Mouse (Mus musculus) liver, embryonic 13.5 days (tissue): ENCODE data around the gene Thap2. TPM values are rescaled to one million over a fixed set of nuclear protein-coding genes. Genes with fewer than 3 reads are reported as not detected.

Experiments used
- ATAC-seq: fragments of 200-750 bp; cut with Nextera tagmentation; 2 replicates; pipeline ENCODE4 v1.8.0; 2017; ENCODE audit warnings: low read depth, mild to moderate bottlenecking, moderate number of reproducible peaks, moderate library complexity
- DNase-seq: peaks from one replicate; pipeline ENCODE4 v3.0.0; 2022
- H3K27ac ChIP-seq: fragments of 300-500 bp; sonication (generic); 2 replicates; pipeline ENCODE4 v1.5.1; 2015; ENCODE audit warnings: moderate library complexity, mild to moderate bottlenecking, inconsistent platforms
- H3K27me3 ChIP-seq: fragments of 300-500 bp; sonication (generic); 2 replicates; pipeline ENCODE4 v1.6.1; 2015; ENCODE audit warnings: mild to moderate bottlenecking, inconsistent platforms
- H3K36me3 ChIP-seq: fragments of 300-500 bp; sonication (generic); 2 replicates; pipeline ENCODE4 v1.6.1; 2015; ENCODE audit warnings: mild to moderate bottlenecking, inconsistent platforms
- H3K4me1 ChIP-seq: fragments of 300-500 bp; sonication (generic); replicated peaks from 2 replicates; pipeline ENCODE4 v1.6.1; 2015; ENCODE audit warnings: inconsistent platforms
- H3K4me2 ChIP-seq: fragments of 300-500 bp; sonication (generic); 2 replicates; pipeline ENCODE4 v1.6.1; 2015; ENCODE audit warnings: inconsistent platforms, mild to moderate bottlenecking, moderate library complexity
- H3K4me3 ChIP-seq: fragments of 300-500 bp; sonication (generic); replicated peaks from 2 replicates; pipeline ENCODE4 v1.5.1; 2015; ENCODE audit warnings: mild to moderate bottlenecking, inconsistent platforms
- H3K9ac ChIP-seq: fragments of 300-500 bp; sonication (generic); 2 replicates; pipeline ENCODE4 v1.6.1; 2015; ENCODE audit warnings: mild to moderate bottlenecking, inconsistent platforms
- H3K9me3 ChIP-seq: fragments of 300-500 bp; sonication (generic); replicated peaks from 2 replicates; pipeline ENCODE4 v1.6.1; 2016; ENCODE audit warnings: inconsistent platforms
- WGBS: fragments of 180-500 bp; shearing (Covaris S2); methylation state at CpG from one replicate; pipeline ENCODE4 v1.1.7; 2015; ENCODE audit not compliant: insufficient replicate concordance; 5-methylcytosine and 5-hydroxymethylcytosine counted together
- polyA plus RNA-seq: library from polyadenylated mRNA; unstranded; fragments of >200 nt; fragmentation: Nextera tagmentation; extraction: Ambion mirVana; gene quantifications from 2 replicates; pipeline ENCODE4 v1.2.1, GENCODE M21; 2015

The Thap2 gene
- polyA plus RNA-seq, 1 experiment from 2014 or later, result 7.0 TPM

GRCm38 (mm10) chr10:115332420-115332952 lies 51.8 kb downstream of the Thap2 start:
- Histone ChIP-seq H3K9me3 (no peaks in the 10 kb centered on the region), H3K4me2 (no peak overlapping the region), H3K27ac (no peak overlapping the region), H3K36me3 (no peaks in the 10 kb centered on the region), H3K4me3 (no peak overlapping the region), H3K9ac (no peak overlapping the region), H3K27me3 (no peaks in the 10 kb centered on the region), H3K4me1 (no peaks in the 10 kb centered on the region)
- DNase-seq, result no peak
- WGBS, result 67% methylated on average over 8 of the region's 8 CpGs
- ATAC-seq, result no peak

- no peak for ATAC-seq
- WGBS, result 62% methylated on average over 3 of the region's 3 CpGs
- no peak for DNase-seq
Observed at GRCm38 (mm10) chr10:115329010-115329530, 55.2 kb downstream of the Thap2 start.

GRCm38 (mm10) chr10:115328514-115328913 lies 55.7 kb downstream of the Thap2 start:
- no peak for ATAC-seq
- WGBS, result 46% methylated on average over 6 of the region's 6 CpGs

More at GRCm38 (mm10) chr10:115329010-115329530, 55.2 kb downstream of the Thap2 start:
- Histone ChIP-seq H3K4me1 (no peaks in the 10 kb centered on the region), H3K27me3 (no peaks in the 10 kb centered on the region), H3K9ac (no peak overlapping the region), H3K4me3 (no peak overlapping the region), H3K9me3 (no peaks in the 10 kb centered on the region), H3K4me2 (no peak overlapping the region), H3K36me3 (no peaks in the 10 kb centered on the region), H3K27ac (no peak overlapping the region)

GRCm38 (mm10) chr10:115323295-115323694 lies 60.9 kb downstream of the Thap2 start:
- no peaks in the 10 kb centered on the region for H3K9me3 ChIP-seq
- no peaks in the 10 kb centered on the region for H3K27me3 ChIP-seq
- H3K4me2 ChIP-seq, result no peak overlapping the region
- no peak overlapping the region for H3K4me3 ChIP-seq
- WGBS, result 9% methylated on average over 6 of the region's 6 CpGs
- no peak overlapping the region for H3K27ac ChIP-seq
- H3K36me3 ChIP-seq, result no peaks in the 10 kb centered on the region
- no peak overlapping the region for H3K9ac ChIP-seq
- peak; percentile 38 for DNase-seq
- no peak for ATAC-seq
- H3K4me1 ChIP-seq, result no peaks in the 10 kb centered on the region

More at GRCm38 (mm10) chr10:115328514-115328913, 55.7 kb downstream of the Thap2 start:
- H3K9me3 ChIP-seq, result no peaks in the 10 kb centered on the region
- H3K4me2 ChIP-seq, result no peak overlapping the region
- H3K4me1 ChIP-seq, result no peaks in the 10 kb centered on the region
- no peak overlapping the region for H3K9ac ChIP-seq
- H3K36me3 ChIP-seq, result no peaks in the 10 kb centered on the region
- no peak overlapping the region for H3K27ac ChIP-seq
- no peaks in the 10 kb centered on the region for H3K27me3 ChIP-seq
- DNase-seq, result no peak
- H3K4me3 ChIP-seq, result no peak overlapping the region

- Histone ChIP-seq H3K4me1 (peaks cover 4% of the 10 kb centered on the region), H3K4me3 (no peak overlapping the region), H3K9me3 (no peaks in the 10 kb centered on the region), H3K9ac (no peak overlapping the region), H3K27ac (no peak overlapping the region), H3K27me3 (no peaks in the 10 kb centered on the region), H3K4me2 (no peak overlapping the region), H3K36me3 (no peaks in the 10 kb centered on the region)
- 42% methylated on average over 5 of the region's 5 CpGs for WGBS
- no peak for ATAC-seq
- no peak for DNase-seq
Observed at GRCm38 (mm10) chr10:115321317-115322035, 62.8 kb downstream of the Thap2 start.

Other genes starting within 250 kb of the Thap2 start
- gene Tph2, start 199.4 kb downstream of the Thap2 start, polyA plus RNA-seq, result not detected in 2 replicates
- gene Tbc1d15, start 133.0 kb downstream of the Thap2 start, polyA plus RNA-seq, result 36.1 and 40.0 TPM in 2 replicates
- 2.4 and 2.7 TPM in 2 replicates for gene Rab21, start 68.8 kb downstream of the Thap2 start, polyA plus RNA-seq
- 10.2 and 13.4 TPM in 2 replicates for gene Tmem19, start 21.9 kb downstream of the Thap2 start, polyA plus RNA-seq
- gene Zfc3h1, start 516 bp upstream of the Thap2 start, polyA plus RNA-seq, result 6.6 and 7.9 TPM in 2 replicates
- not detected in 2 replicates for gene A930009A15Rik, start 185.5 kb upstream of the Thap2 start, polyA plus RNA-seq
- gene Lgr5, start 203.3 kb upstream of the Thap2 start, polyA plus RNA-seq, result 2.1 and 2.4 TPM in 2 replicates